Mouse (Mus musculus) erythroblast, embryonic 14.5 days (primary cell): ENCODE measurements around the gene Sorbs1.

ENCODE experiments used
- GATA1 ChIP-seq: IDR thresholded peaks from 2 replicates; pipeline ENCODE4 v1.6.1; 2012; ENCODE audit warnings: low read length, inconsistent platforms, mixed read lengths
- TAL1 ChIP-seq: IDR thresholded peaks from 3 replicates; pipeline ENCODE4 v1.6.1; 2012; ENCODE audit warnings: low read length, inconsistent platforms, mixed read lengths

GRCm38 (mm10) chr19:40270351-40271307, 242.9 kb downstream of the Sorbs1 start:
- TF ChIP-seq GATA1 (no peak), TAL1 (no peak)
